Mouse (Mus musculus) heart, adult 11 months (tissue): ENCODE measurements around the gene Mpl.

ENCODE experiments used
- DNase-seq: peaks from one replicate; pipeline ENCODE4 v3.0.0; 2022

The Mpl gene

GRCm38 (mm10) chr4:118457345-118457975 is at the start of gene Mpl:
Mpl (minus strand) TSS chr4:118457513.
- peak; percentile 64 for DNase-seq

GRCm38 (mm10) chr4:118505551-118505950 is 48.2 kb upstream of the Mpl start:
- DNase-seq, result peak; percentile 96

- DNase-seq, result peak; percentile 92
Measured at GRCm38 (mm10) chr4:118500792-118501191, 43.5 kb upstream of the Mpl start.

- DNase-seq, result peak; percentile 98
Measured at GRCm38 (mm10) chr4:118500171-118500724, 42.9 kb upstream of the Mpl start.

GRCm38 (mm10) chr4:118490461-118490860 is 33.1 kb upstream of the Mpl start:
- DNase-seq, result no peak

- DNase-seq, result peak; percentile 99
Measured at GRCm38 (mm10) chr4:118489717-118490132, 32.4 kb upstream of the Mpl start, which contains the start of gene Tie1. Tie1 (minus strand) TSS chr4:118490061.

GRCm38 (mm10) chr4:118476773-118477530 is 19.6 kb upstream of the Mpl start:
- DNase-seq, result no peak

GRCm38 (mm10) chr4:118472687-118473086 is 15.4 kb upstream of the Mpl start:
- no peak for DNase-seq

- DNase-seq, result no peak
Measured at GRCm38 (mm10) chr4:118471281-118471680, 14.0 kb upstream of the Mpl start.

GRCm38 (mm10) chr4:118465697-118466163 is 8.4 kb upstream of the Mpl start:
- DNase-seq, result peak; percentile 95

- DNase-seq, result no peak
Measured at GRCm38 (mm10) chr4:118464956-118465355, 7.6 kb upstream of the Mpl start.

- DNase-seq, result no peak
Measured at GRCm38 (mm10) chr4:118446415-118447153, 10.7 kb downstream of the Mpl start.

- DNase-seq, result peak; percentile 98
Measured at GRCm38 (mm10) chr4:118445781-118446414, 11.4 kb downstream of the Mpl start.

- no peak for DNase-seq
Measured at GRCm38 (mm10) chr4:118445088-118445487, 12.2 kb downstream of the Mpl start.

- DNase-seq, result peak; percentile 93
Measured at GRCm38 (mm10) chr4:118437829-118438253, 19.5 kb downstream of the Mpl start.

GRCm38 (mm10) chr4:118436820-118437603 is 20.3 kb downstream of the Mpl start, which contains the start of gene Cdc20:
Cdc20 (minus strand) TSS chr4:118437352.
- DNase-seq, result peak; percentile 100

- no peak for DNase-seq
Measured at GRCm38 (mm10) chr4:118432332-118432731, 25.0 kb downstream of the Mpl start.

GRCm38 (mm10) chr4:118429215-118429895 is 28.0 kb downstream of the Mpl start:
- peak; percentile 94 for DNase-seq

GRCm38 (mm10) chr4:118428531-118429214 is 28.6 kb downstream of the Mpl start:
- DNase-seq, result peak; percentile 95

- peak; percentile 100 for DNase-seq
Measured at GRCm38 (mm10) chr4:118427768-118428451, 29.4 kb downstream of the Mpl start, which contains the start of gene Elovl1. Elovl1 (plus strand) TSS chr4:118428093.
